Mouse (Mus musculus) 416B (cell line): ENCODE measurements around the gene Asap3.

Experiments
- DNase-seq: peaks from one replicate; pipeline ENCODE4 v3.0.0; 2011; ENCODE audit warnings: low read depth

Asap3 gene

DNA sequence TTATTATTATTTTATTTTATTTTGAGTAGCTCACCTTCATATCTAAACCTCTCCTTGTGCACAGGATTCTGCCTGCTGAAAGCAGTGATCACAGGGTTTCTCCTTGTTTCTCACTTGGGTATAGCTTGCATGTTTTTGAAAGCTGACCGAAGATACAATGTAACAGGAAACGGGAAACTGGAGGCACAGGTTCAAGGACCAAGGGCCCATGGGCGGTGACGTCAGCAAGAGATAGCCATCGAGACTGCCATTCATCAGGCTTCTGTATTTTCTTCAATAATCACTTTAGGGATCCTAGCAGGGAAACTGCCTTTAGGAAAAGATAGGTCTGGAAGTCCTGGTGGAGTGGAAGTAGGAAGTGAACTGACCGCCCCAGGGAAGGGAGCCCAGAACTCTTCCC, 85.5 kb downstream of the Asap3 start:
- no peak for DNase-seq
